Mouse (Mus musculus): ENCODE measurements around the gene Dysf. TPM values are rescaled to one million over a fixed set of nuclear protein-coding genes. Genes with fewer than 3 reads are reported as not detected.

Dysf gene
- total and polyA plus RNA-seq, 3 experiments, result not detected

- DNase-seq (ENCODE audit: low read depth, low spot score), result no peak
- Histone ChIP-seq H3K36me3 (ENCODE audit: control insufficient read depth in 1 of 2, insufficient read depth in 2 of 2, low read length in 2 of 2) (no peaks in the 10 kb centered on the region), H3K9me3 (replicated peaks; ENCODE audit: insufficient read depth, low read length) (no peaks in the 10 kb centered on the region), H3K4me1 (ENCODE audit: control insufficient read depth in 1 of 2, insufficient read depth in 2 of 2, low read length in 2 of 2) (no peaks in the 10 kb centered on the region), H3K4me3 (ENCODE audit: control insufficient read depth in 1 of 2, insufficient read depth in 1 of 2, low read depth in 2 of 2, low read length in 2 of 2) (no peak overlapping the region), H3K9ac (ENCODE audit: control insufficient read depth, low read depth, low read length, poor library complexity, severe bottlenecking) (no peak overlapping the region), H3K27me3 (ENCODE audit: control insufficient read depth in 1 of 2, insufficient read depth in 2 of 2, low read length in 2 of 2) (no peaks in the 10 kb centered on the region), H3K79me2 (ENCODE audit: control insufficient read depth, insufficient read depth, low read length, poor library complexity) (no peaks in the 10 kb centered on the region), H3K27ac (ENCODE audit: control insufficient read depth, low read depth, low read length) (no peak overlapping the region)
- no peak for TF ChIP-seq USF2 (IDR thresholded peaks at IDR 0.05; ENCODE audit: borderline replicate concordance in 1 of 2, insufficient read depth in 1 of 2, low read depth in 1 of 2, low read length in 2 of 2)
- TF ChIP-seq UBTF (IDR thresholded peaks at IDR 0.05; ENCODE audit: borderline replicate concordance, insufficient read depth, low read depth, low read length), result no peak
- no peak for TF ChIP-seq EP300 (IDR thresholded peaks at IDR 0.05; ENCODE audit: low read depth in 1 of 2, low read length in 2 of 2)
- no peak for TF ChIP-seq HCFC1 (IDR thresholded peaks at IDR 0.05; ENCODE audit: low read depth, low read length)
- TF ChIP-seq SIN3A (IDR thresholded peaks at IDR 0.05; ENCODE audit: low read length), result no peak
- no peak for TF ChIP-seq GATA1 (IDR thresholded peaks at IDR 0.05; ENCODE audit: low read depth, low read length)
- TF ChIP-seq POLR2AphosphoS2 (IDR thresholded peaks at IDR 0.05; ENCODE audit: low read length), result no peak
- TF ChIP-seq ZKSCAN1 (IDR thresholded peaks at IDR 0.05; ENCODE audit: low read depth, low read length), result no peak
- TF ChIP-seq RCOR1 (IDR thresholded peaks at IDR 0.05; ENCODE audit: low read depth, low read length), result no peak
- no peak for TF ChIP-seq ZNF384 (IDR thresholded peaks at IDR 0.05; ENCODE audit: low read depth, low read length)
- TF ChIP-seq NRF1 (IDR thresholded peaks at IDR 0.05; ENCODE audit: insufficient read depth, low read depth, low read length, poor library complexity, severe bottlenecking), result no peak
- TF ChIP-seq MAFK (IDR thresholded peaks at IDR 0.05; ENCODE audit: borderline replicate concordance, low read depth, low read length), result no peak
- TF ChIP-seq E2F4 (IDR thresholded peaks at IDR 0.05; ENCODE audit: borderline replicate concordance, low read depth, low read length), result no peak
- no peak for TF ChIP-seq SMC3 (IDR thresholded peaks at IDR 0.05; ENCODE audit: low read depth, low read length)
- no peak for TF ChIP-seq POLR2A (IDR thresholded peaks at IDR 0.05; ENCODE audit: control insufficient read depth in 1 of 2, insufficient read depth in 1 of 2, low read depth in 1 of 2, low read length in 2 of 2, poor library complexity in 1 of 2)
- no peak for TF ChIP-seq CTCF (IDR thresholded peaks at IDR 0.05 in 2 of 3, conservative IDR thresholded peaks at IDR 0.05 in 1 of 3; ENCODE audit: control insufficient read depth in 1 of 3, insufficient read depth in 1 of 3, low read depth in 2 of 3, low read length in 3 of 3, poor library complexity in 1 of 3, severe bottlenecking in 1 of 3)
- no peak for TF ChIP-seq ZMIZ1 (IDR thresholded peaks at IDR 0.05; ENCODE audit: low read depth, low read length)
- TF ChIP-seq USF1 (IDR thresholded peaks at IDR 0.05; ENCODE audit: low read depth, low read length), result no peak
- TF ChIP-seq TAL1 (IDR thresholded peaks at IDR 0.05; ENCODE audit: low read length), result no peak
- TF ChIP-seq TCF12 (IDR thresholded peaks at IDR 0.05; ENCODE audit: low read depth, low read length), result no peak
Observed at GRCm38 (mm10) chr6:84211473-84211872, 203.1 kb downstream of the Dysf start.

GRCm38 (mm10) chr6:84213101-84213500, 204.7 kb downstream of the Dysf start:
- H3K9ac ChIP-seq (ENCODE audit: control insufficient read depth, low read depth, low read length, poor library complexity, severe bottlenecking), result no peak overlapping the region
- H3K79me2 ChIP-seq (ENCODE audit: control insufficient read depth, insufficient read depth, low read length, poor library complexity), result no peaks in the 10 kb centered on the region
- H3K9me3 ChIP-seq (replicated peaks; ENCODE audit: insufficient read depth, low read length), result no peaks in the 10 kb centered on the region
- no peaks in the 10 kb centered on the region for H3K36me3 ChIP-seq (ENCODE audit: control insufficient read depth in 1 of 2, insufficient read depth in 2 of 2, low read length in 2 of 2)
- no peak for TF ChIP-seq EP300 (IDR thresholded peaks at IDR 0.05; ENCODE audit: low read depth in 1 of 2, low read length in 2 of 2)
- no peak for TF ChIP-seq MAFK (IDR thresholded peaks at IDR 0.05; ENCODE audit: borderline replicate concordance, low read depth, low read length)
- no peak for TF ChIP-seq JUND (IDR thresholded peaks at IDR 0.05; ENCODE audit: low read depth, low read length)
- TF ChIP-seq MYB (IDR thresholded peaks at IDR 0.05; ENCODE audit: low read depth, low read length), result no peak
- no peak for TF ChIP-seq POLR2A (IDR thresholded peaks at IDR 0.05; ENCODE audit: control insufficient read depth in 1 of 2, insufficient read depth in 1 of 2, low read depth in 1 of 2, low read length in 2 of 2, poor library complexity in 1 of 2)
- TF ChIP-seq POLR2AphosphoS2 (IDR thresholded peaks at IDR 0.05; ENCODE audit: low read length), result no peak
- no peak for TF ChIP-seq TAL1 (IDR thresholded peaks at IDR 0.05; ENCODE audit: low read length)
- no peak for TF ChIP-seq GATA1 (IDR thresholded peaks at IDR 0.05; ENCODE audit: low read depth, low read length)
- TF ChIP-seq TCF12 (IDR thresholded peaks at IDR 0.05; ENCODE audit: low read depth, low read length), result no peak
- no peak for TF ChIP-seq BHLHE40 (IDR thresholded peaks at IDR 0.05; ENCODE audit: borderline replicate concordance, low read depth, low read length)
- no peak for TF ChIP-seq MYC (IDR thresholded peaks at IDR 0.05; ENCODE audit: low read depth, low read length)
- TF ChIP-seq CTCF (IDR thresholded peaks at IDR 0.05 in 2 of 3, conservative IDR thresholded peaks at IDR 0.05 in 1 of 3; ENCODE audit: control insufficient read depth in 1 of 3, insufficient read depth in 1 of 3, low read depth in 2 of 3, low read length in 3 of 3, poor library complexity in 1 of 3, severe bottlenecking in 1 of 3), result no peak
- TF ChIP-seq UBTF (IDR thresholded peaks at IDR 0.05; ENCODE audit: borderline replicate concordance, insufficient read depth, low read depth, low read length), result no peak
- no peak for TF ChIP-seq MXI1 (IDR thresholded peaks at IDR 0.05; ENCODE audit: low read depth, low read length)
- TF ChIP-seq CHD1 (IDR thresholded peaks at IDR 0.05; ENCODE audit: low read depth, low read length), result no peak
- no peak for TF ChIP-seq ELF1 (IDR thresholded peaks at IDR 0.05; ENCODE audit: low read depth, low read length)
- no peak for TF ChIP-seq SIN3A (IDR thresholded peaks at IDR 0.05; ENCODE audit: low read length)
- TF ChIP-seq RAD21 (IDR thresholded peaks at IDR 0.05; ENCODE audit: low read depth, low read length), result no peak
- H3K27ac ChIP-seq (ENCODE audit: control insufficient read depth, low read depth, low read length), result no peak overlapping the region
- H3K4me1 ChIP-seq (ENCODE audit: control insufficient read depth in 1 of 2, insufficient read depth in 2 of 2, low read length in 2 of 2), result no peaks in the 10 kb centered on the region
- H3K4me3 ChIP-seq (ENCODE audit: control insufficient read depth in 1 of 2, insufficient read depth in 1 of 2, low read depth in 2 of 2, low read length in 2 of 2), result no peak overlapping the region
- no peak for DNase-seq (ENCODE audit: low read depth, low spot score)
- H3K27me3 ChIP-seq (ENCODE audit: control insufficient read depth in 1 of 2, insufficient read depth in 2 of 2, low read length in 2 of 2), result no peaks in the 10 kb centered on the region
